Mouse (Mus musculus) cerebellum, adult (tissue): ENCODE results near the gene Prpf40a.
A peak's percentile ranks its signal among the peaks of the same experiment; 100 is the strongest.

Experiments used
- ATAC-seq: cut with Nextera tagmentation; 2 replicates; pipeline ENCODE4 v1.9.2; 2017; ENCODE audit warnings: mild to moderate bottlenecking, moderate library complexity, mixed read lengths; ENCODE audit not compliant: insufficient number of reproducible peaks, low FRiP score, low TSS enrichment

Gene Prpf40a

DNA sequence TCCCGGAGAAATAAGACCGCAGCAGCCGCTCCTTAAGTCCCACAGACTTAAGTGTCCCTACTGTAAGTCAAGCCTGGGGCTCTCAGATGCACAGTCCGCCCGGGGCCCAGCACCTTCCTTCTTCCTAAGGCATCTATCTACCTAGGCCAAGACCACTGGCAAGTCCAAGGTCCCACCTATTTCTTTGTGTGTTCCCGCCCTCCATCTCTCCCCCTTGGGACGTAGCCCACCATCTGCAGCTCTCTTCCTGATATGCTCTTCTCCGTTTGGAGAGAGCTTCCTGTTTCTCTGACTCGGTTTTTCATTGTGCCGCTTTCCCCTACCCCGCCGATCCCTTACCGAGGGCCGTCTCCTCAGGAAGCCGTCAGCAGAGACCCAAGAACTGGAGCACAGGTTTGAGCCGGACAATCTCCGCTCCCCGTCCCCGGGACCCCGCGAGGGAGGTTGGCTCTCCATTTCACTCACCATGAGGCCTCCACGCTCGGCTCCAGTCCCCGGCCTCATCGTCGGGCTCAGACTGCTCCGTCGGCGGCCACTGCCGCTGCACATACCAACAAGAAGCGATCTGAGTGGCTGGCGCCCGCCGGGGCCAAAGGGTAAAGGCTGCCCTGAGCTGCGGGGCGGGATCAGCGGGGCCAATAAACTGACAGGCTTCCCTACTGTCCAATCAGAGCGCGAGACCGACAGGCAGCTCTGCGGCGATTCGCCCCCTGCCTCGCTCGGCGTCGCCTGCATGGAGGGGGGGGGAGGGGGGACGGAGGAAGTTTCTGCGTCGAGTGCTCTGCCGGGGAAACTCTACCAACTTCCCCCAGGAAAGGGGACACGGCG, at the start of gene Prpf40a:
Gene Prpf40a, minus strand, starts transcription at position 601 of the 828 bp plus-strand sequence.
- peak; percentile 97 for ATAC-seq

DNA sequence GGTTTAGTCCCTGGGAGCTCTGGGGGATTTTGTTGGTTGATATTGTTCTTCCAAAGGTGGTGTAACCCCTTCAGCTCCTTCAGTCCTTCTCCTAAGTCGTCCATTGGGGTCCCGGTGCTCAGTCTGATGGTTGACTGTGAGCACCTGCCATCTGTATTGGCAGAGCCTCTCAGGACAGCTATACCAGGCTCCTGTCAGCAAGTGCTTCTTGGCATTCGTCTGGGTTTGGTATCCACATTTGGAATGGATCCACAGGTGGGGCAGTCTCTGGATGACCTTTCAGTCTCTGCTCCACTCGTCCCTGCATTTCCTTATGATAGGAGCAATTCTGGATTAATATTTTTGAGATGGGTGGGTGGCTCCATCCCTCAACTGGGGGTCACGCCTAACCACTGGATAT, 31.2 kb upstream of the Prpf40a start:
- ATAC-seq: no peak

DNA sequence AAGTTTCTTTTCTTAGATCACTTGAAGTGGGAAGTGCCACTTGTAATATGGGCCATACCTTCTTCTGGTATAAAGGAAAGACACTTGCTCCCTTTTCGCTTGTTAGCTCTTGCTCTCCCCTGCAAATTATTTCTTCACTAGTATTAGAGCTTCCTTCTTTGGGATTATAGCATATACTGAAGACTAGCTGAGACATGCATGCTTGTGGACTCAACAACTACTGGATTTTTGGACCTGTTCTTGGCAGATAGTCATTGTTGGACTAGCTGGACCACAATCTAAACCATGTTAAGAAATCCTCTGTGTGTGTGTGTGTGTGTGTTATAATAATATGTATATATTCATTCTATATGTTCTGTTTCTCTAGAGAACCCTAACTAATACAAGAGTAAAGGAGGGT, 22.4 kb upstream of the Prpf40a start:
- no peak for ATAC-seq

DNA sequence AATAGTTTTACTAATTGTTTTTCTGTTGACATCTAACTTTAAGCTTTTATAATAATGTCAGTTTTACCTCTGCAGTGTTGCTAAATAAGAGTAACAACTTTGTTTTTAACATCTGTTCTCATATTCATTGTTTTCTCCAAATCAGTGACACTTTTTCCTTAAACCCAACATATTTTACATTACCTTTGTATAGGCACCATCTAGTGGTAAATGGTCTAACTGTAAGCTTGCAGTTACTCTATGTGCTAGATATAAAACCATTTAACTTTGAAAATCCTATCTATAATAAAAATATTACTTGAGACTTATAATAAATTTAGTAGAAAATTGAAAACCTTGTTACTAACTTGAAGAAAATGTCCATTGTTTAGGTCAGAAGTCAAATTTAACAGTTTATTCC, 15.7 kb upstream of the Prpf40a start:
- ATAC-seq: no peak

DNA sequence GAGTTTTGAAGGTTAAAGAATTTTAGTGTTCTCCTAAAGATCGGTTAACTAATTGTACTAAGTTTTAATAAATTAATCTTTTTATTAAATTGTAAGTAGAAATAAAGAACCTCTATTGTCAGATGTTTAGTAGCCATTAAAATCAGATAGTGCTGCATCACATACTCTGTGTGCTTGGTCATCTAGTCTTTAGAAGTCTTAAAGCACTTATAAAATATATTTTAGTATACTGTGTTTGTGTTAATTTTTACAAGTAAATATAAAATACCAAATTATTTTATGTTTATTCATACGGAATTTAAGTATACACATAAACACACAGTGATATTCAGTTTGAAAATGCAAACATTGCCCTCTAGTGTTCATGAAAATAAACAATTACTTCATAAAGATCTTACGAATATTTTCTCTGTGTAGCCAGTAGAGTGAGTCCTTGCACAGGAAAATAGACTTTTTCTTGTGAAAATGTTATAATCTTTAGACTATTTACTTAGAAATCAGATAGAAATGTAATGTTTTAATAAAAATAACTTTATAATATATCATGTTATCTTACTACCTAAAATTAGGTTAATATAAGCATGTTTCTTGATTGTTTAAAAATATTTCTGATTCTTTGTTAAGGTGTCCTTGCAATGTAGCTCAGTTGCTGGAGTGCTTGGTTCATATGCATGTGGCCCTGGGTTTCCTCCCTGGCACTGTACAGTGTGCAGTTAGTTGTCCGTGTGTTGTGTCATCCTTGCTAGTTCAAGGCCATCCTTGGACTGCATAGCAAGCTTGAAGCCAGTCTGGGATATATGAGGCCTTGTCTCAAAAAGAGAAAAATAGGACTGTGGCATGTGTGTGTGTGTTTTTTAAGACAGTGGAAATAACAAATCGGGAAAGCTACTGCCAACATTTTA, 13.5 kb upstream of the Prpf40a start:
- ATAC-seq: no peak

DNA sequence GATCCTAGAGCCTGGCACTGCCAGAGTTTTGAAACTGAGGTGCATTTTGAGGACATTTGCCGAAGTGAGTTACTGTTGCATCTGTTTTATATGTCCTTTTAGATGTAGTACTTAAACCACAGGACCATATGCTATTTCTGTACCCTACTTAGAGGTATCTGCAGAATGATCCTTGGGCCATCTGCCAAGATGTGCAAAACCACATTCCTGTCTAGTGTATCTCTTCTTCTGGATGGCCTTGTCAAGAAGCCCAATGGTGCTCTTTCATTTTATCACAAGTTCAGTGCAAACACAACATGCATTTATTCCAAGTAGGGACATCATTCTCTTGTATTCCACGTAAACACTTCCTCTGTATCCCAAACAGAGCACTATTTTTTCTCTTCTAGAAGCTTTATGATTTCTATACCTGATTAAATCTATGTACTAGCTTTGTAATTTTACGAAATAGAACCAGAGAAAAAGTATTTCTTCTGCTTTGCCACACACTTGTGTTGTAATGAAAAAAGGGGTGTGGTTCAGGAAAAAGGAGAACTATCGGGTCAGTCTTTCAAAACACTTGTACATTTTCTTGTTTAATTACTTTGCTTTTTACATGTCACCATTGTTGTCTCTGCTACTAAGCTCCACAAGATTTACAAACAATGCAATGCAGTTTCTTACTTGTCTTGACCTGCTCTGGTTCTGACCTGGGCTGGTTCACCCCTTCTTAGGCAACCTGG, 9.2 kb upstream of the Prpf40a start:
- ATAC-seq: no peak

DNA sequence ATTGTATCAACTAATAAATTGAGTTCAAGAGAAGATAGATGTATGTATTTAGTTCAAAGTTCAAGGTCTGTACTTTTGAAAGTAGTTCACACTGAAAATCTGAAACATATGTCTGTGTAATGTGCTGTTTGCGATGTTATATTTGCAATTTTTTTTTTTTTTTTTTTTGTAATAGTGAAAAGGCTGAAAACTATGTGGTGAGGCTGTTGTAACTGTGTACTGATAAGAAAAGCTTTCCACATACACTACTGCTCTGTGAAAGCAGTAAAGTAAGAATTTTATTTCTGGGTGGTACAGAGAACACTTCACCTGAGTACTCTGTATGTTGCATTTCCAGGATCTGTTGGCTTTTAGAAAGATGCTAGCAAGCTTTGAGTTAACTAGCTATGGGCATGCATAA, 8.1 kb upstream of the Prpf40a start:
- ATAC-seq: no peak

DNA sequence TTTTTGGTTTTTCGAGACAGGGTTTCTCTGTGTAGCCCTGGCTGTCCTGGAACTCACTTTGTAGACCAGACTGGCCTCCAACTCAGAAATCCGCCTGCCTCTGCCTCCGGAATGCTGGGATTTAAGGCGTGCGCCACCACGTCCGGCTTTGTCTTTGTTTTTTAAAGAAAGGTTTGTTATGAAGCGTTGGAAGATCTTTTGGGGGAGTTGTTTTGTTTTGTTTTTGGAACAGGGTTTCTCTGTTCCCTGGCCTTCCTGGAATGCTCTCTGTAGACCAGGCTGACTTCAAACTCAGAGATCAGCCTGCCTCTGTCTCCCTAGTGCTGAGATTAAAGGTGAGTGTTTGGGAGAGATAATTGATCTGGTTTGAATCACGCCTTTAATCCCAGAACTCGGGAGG, 5.3 kb upstream of the Prpf40a start:
- no peak for ATAC-seq

DNA sequence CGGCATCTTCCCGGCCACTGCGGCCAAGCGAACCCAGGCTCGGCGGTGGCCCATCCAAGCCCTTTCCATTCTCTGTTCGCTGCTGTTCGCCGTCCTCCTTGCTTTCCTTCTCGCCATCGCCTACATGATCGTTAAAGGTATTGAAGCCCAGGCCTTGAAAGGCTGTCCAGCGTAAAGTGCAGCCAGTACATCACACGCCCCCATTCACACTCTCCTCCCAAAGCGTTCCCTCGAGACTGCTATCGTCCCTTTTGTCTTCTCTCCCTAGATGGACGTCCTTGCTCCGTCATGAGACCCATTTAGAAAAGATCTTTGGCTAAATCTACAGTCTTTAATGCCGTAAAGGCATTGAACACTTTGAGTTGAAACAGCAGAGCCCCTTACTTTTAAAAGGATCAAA, 1.3 kb upstream of the Prpf40a start:
- ATAC-seq: peak; percentile 8; the same call in 1 of the 2 replicates

DNA sequence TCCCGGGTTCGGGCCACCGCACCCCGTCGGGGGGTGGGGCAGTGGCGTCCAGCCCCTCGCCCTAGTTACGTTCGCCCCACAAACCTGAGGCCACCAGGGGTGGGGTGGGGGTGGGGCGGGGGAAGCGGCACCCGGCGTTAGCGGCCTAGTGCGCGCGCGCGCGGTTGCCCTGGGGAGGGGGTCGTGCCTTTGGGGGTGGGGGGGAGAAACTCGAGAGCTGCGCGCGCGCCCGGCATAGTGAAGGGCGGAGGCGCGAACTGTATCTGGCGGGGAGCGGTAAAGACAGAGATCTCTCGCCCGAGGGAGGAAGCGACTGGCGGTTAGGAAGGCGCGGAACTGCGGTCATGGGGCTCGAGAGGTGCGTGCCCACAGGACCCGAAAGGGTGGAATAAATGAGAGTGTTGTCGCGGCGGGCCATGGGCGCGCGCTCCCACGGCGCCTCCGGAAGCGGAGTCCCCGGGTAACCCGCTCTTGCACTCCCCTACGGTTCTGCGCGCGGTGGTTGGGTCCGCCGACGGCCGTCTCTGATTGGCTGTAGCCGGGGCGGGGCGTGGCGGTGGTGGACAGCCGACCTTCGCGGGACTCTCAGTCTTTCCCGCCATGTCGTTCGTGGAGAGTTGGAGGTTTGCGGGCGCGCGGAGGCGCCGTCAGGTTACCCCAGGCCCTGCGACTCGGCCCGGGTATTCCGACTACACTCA, 588 bp upstream of the Prpf40a start, which contains the start of gene Arl6ip6:
Gene Arl6ip6, plus strand, starts transcription at position 204 of the 698 bp plus-strand sequence.
- ATAC-seq: peak; percentile 88

DNA sequence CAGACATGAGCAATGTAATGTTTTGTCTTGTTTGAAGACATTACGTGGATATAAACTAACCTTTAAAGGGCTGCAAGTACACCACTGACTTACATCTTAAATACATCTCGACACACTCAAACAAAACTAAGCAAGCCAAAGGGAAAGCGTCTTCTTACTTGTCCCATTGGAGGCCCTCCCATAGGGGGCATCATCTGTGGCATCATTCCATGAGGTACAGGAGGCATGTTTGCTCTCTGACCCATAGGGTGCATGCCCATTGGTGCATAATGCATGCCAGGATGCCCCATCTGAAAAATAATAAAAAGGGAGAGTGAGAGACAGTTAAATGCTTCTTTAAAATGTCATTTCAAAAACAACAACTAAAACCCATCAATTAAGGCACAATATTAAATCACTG, 1.3 kb downstream of the Prpf40a start:
- no peak for ATAC-seq

DNA sequence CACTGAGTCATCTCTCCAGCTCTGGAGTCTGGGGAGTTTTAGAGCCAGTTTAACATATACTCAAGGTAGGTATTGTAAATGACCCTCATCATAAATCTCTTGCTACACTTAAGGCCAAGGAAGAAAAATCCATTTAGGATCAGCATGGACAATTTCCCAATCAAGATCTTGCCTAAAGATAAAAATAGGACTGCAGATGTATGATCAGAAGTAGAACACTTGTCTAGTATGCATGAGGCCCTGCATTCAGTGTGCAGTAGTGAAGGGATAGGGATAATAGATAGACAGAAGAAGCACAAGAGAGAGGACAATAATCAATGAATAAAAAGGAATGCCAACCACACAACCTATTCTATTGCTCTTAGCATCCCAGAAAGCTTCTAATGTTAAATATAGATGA, 11.2 kb downstream of the Prpf40a start:
- ATAC-seq: no peak

DNA sequence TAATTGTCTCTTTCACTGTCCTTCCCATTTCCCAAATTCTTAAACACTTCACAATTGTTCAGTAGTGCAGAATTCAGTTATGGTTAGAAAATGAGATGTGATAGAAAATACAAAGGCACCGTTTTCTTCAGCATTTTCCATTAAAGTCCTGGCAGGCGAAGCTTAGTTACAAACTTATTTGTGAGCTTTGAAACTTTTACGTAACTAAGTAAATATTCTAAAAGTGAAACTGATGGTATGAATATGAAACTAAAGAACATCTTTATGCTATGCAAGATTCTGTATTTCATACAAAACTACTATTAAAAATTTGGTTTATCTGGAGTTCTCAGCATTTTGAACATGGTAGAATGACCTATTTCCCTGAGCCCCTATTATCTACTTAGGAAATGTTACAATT, 12.1 kb downstream of the Prpf40a start:
- ATAC-seq: no peak

DNA sequence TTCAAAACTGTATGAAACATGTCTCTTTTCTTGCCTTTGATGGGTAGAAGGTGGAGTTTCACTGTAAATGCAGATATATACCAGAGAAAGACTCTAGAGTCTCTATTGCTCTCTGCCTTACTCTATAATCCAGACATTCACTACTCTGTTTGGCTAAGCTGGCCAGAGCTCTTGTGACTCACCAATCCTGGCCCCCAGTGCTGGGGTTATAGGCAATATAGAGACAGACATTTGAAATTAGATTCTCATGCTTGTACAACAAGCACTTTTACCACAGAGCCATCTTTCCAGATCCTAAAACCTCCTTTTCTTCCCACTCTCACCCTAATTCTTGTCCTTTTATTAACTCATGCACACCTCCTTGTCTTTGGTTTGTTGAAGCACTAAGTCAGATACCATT, 17.1 kb downstream of the Prpf40a start:
- ATAC-seq: no peak

DNA sequence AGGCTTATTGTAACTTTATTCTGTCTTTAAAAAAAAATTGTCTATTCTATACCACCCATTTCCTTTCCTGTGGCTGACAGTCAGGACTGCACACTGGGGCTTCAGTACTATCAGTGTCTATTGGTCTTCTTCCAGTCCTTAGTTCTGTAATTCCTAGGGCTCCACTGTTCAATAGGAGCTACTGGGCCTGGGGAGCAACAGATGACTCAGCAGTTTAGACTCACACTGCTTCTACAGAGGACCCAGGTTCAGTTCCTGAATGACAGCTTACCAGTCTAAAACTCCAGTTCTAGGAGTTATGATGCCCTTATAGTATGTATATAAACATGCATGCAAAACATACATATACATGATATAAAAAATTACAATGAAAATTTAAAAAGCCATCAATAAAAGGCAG, 44.2 kb downstream of the Prpf40a start:
- ATAC-seq: no peak

DNA sequence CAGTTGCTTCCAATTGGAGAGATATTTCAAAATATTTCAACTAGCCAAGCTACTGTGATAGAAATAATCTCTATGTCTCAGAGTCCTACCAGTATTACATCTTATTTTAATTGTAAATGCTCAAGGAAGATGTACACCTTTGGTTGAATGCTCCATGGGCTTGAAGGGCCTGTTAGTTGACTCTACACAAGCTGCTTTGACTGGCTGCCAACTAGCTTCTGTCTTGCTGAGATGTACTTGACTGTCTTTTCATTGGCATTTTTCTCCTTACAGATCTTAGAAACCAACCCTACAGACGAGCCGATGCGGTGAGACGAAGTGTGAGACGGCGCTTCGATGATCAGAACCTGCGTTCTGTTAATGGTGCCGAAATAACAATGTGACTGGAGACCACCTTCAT, 59.5 kb downstream of the Prpf40a start:
- ATAC-seq: no peak

DNA sequence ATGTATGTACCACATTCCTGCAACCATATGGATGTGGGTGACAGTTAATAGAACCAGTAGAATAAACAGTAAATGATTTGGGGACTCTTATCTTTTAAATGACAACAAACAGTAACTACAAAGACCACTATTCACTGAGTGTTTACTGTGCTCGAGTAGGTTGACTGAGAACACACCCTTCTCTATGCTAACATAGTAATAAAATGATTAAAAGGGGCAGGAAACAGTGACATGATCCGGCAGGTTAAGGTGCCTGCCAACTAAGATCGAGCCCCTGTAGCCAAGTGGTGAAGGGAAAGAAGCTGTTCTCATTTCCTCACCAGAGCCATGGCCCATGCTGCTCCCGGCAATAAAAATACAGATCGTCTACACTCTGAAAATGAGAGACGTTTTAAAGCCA, 62.0 kb downstream of the Prpf40a start:
- ATAC-seq: no peak

DNA sequence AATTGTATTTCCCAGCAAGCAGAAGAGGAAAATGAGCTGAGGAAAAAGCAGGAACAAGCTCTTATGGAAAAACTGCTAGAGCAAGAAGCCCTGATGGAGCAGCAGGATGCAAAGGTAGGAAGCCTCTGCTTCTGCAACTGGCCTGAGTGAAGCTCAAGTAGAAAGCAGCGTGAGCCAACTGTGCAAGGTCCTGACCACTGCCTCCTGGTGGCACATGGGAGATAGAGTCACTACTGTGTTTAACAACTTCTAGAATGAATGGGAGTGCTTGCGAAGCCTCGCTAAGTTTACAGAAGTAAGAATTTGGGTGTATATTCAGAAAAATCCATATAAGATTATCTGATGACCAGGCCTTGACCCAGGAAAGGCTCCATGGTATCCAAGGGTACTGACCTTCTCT, 65.1 kb downstream of the Prpf40a start:
- no peak for ATAC-seq

DNA sequence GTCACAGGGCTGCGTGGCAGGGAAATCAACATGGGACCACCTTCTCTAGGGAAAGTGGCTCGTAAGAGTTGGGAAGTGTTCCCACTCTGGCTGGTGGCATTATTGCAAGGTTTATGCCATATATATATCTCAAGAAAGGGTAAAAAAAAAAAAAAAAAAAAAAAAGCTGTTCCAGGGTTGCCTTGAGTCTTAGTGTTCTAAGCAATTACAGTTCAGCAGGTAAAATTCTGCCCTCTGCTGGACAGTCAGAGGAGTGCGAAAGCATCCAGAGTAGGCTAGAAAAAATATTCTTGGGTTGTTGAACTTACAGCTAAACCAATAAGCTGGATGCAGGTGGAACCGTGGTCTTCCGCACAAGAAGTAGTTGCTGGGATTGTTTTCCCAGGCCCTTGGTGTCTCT, 69.3 kb downstream of the Prpf40a start:
- 0 out of 2 replicates have a peak, but pooled peaks have one; percentile 36 for ATAC-seq

DNA sequence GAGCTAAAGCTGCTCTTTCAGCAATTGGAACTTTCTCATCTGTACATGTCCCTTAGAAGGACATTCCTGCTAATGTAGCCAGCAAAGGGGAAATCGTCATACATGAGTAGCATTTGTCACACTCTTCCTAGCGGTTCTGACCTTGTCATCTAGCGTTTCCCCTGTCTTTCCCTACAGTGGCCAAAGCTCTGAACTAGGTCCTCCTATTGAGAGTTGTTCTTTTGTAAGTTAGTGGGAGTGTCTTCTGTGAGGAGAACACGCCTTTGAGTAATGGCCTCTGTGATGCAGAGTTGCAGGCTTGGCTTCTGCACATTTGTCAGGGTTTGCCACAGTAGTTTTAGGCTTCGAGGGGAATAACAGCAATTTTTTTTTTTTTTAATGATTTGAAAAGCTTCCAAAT, 82.5 kb downstream of the Prpf40a start:
- no peak for ATAC-seq
